ENCODE assay signal across 28 mouse cellular contexts in genomic region chr15:101095392-101095791, GRCm38 (mm10). TPM values are rescaled to one million over a fixed set of nuclear protein-coding genes. Genes with fewer than 3 reads are reported as not detected.
DNase-seq lines count a peak whose midpoint lies in the region; ATAC-seq and TF ChIP-seq lines count a peak whose summit lies in the region.
"Had no signal": no experiment of that assay in that cellular context is flagged by ENCODE, and none has a peak within 500 bp of the region (broad histone marks: within the 10 kb centered on the region; RNA-seq: fewer than 3 reads in every experiment).

No protein-coding gene starts in this region.

- H3K27me3 ChIP-seq in forebrain, embryonic 10.5 days (ENCODE audit: poor library complexity, severe bottlenecking) = peaks cover 91% of the 10 kb centered on the region
- peaks cover 53% of the 10 kb centered on the region for H3K27me3 ChIP-seq in forebrain, embryonic 12.5 days
- H3K27me3 ChIP-seq in hindbrain, embryonic 11.5 days (ENCODE audit: control insufficient read depth, insufficient read depth, low read length) = no peaks in the 10 kb centered on the region
- H3K27me3 ChIP-seq in hindbrain, postnatal 0 days (ENCODE audit: insufficient read depth, low read length) = no peaks in the 10 kb centered on the region
- H3K27me3 ChIP-seq in embryonic facial prominence, embryonic 10.5 days (replicated peaks; ENCODE audit: low read depth, poor library complexity, severe bottlenecking) = peaks cover 34% of the 10 kb centered on the region
- H3K27me3 ChIP-seq in limb, embryonic 11.5 days (ENCODE audit: control insufficient read depth, insufficient read depth, low read length) = no peaks in the 10 kb centered on the region
- H3K27me3 ChIP-seq: Patski had no signal

- intact Hi-C loops in gastrocnemius, adult 2 months (cut with DNase I) = no loop called here

- H3K4me2 ChIP-seq in forebrain, embryonic 12.5 days = no peak overlapping the region
- H3K4me2 ChIP-seq in hindbrain, embryonic 11.5 days (replicated peaks; ENCODE audit: low read depth, low read length) = no peak overlapping the region
- H3K4me2 ChIP-seq in hindbrain, postnatal 0 days (ENCODE audit: low read depth, low read length) = no peak overlapping the region
- no peak overlapping the region for H3K4me2 ChIP-seq in limb, embryonic 11.5 days (ENCODE audit: low read depth, severe bottlenecking)
- H3K4me2 ChIP-seq: forebrain, embryonic 13.5 days; heart, embryonic 13.5 days; hindbrain, embryonic 14.5 days had no signal

- no peaks in the 10 kb centered on the region for H3K36me3 ChIP-seq in forebrain, embryonic 10.5 days (replicated peaks)
- no peaks in the 10 kb centered on the region for H3K36me3 ChIP-seq in forebrain, embryonic 12.5 days (replicated peaks)
- no peaks in the 10 kb centered on the region for H3K36me3 ChIP-seq in hindbrain, embryonic 11.5 days (ENCODE audit: control insufficient read depth, insufficient read depth, low read length)
- H3K36me3 ChIP-seq in hindbrain, postnatal 0 days (ENCODE audit: insufficient read depth, low read length) = no peaks in the 10 kb centered on the region
- no peaks in the 10 kb centered on the region for H3K36me3 ChIP-seq in embryonic facial prominence, embryonic 10.5 days (replicated peaks)
- H3K36me3 ChIP-seq in limb, embryonic 11.5 days (ENCODE audit: control insufficient read depth, insufficient read depth, low read length) = no peaks in the 10 kb centered on the region
- H3K36me3 ChIP-seq: heart, embryonic 13.5 days had no signal

- WGBS in forebrain, embryonic 10.5 days = 46% methylated on average over 3 of the region's 3 CpGs
- 62% methylated on average over 3 of the region's 3 CpGs for WGBS in forebrain, embryonic 12.5 days
- 36% methylated on average over 3 of the region's 3 CpGs for WGBS in hindbrain, embryonic 11.5 days
- WGBS in hindbrain, postnatal 0 days = 63% methylated on average over 3 of the region's 3 CpGs
- WGBS in embryonic facial prominence, embryonic 10.5 days = 35% methylated on average over 3 of the region's 3 CpGs
- 29% methylated on average over 3 of the region's 3 CpGs for WGBS in limb, embryonic 11.5 days

- H3K4me3 ChIP-seq in forebrain, embryonic 10.5 days = no peak overlapping the region
- no peak overlapping the region for H3K4me3 ChIP-seq in forebrain, embryonic 12.5 days (replicated peaks)
- no peak overlapping the region for H3K4me3 ChIP-seq in hindbrain, embryonic 11.5 days (ENCODE audit: low read depth, low read length)
- no peak overlapping the region for H3K4me3 ChIP-seq in hindbrain, postnatal 0 days (ENCODE audit: low read length)
- H3K4me3 ChIP-seq in embryonic facial prominence, embryonic 10.5 days = peak overlapping the region; percentile 25; the same call in 1 of the 2 replicates
- H3K4me3 ChIP-seq in limb, embryonic 11.5 days (ENCODE audit: low read depth, low read length) = no peak overlapping the region
- H3K4me3 ChIP-seq in gastrocnemius, adult 2 months = no peak overlapping the region
- H3K4me3 ChIP-seq: forebrain, embryonic 13.5 days; heart, adult 2 months; heart, embryonic 13.5 days had no signal

- ATAC-seq in forebrain, embryonic 12.5 days (ENCODE audit: low FRiP score) = no peak
- ATAC-seq in hindbrain, embryonic 11.5 days (ENCODE audit: low FRiP score) = no peak
- no peak for ATAC-seq in hindbrain, postnatal 0 days
- no peak for ATAC-seq in limb, embryonic 11.5 days (ENCODE audit: insufficient number of reproducible peaks, low FRiP score, low TSS enrichment, low read depth)
- ATAC-seq: activated CD4-positive, CD25-positive, alpha-beta regulatory T cell, adult 4 months; forebrain, embryonic 13.5 days; forebrain, postnatal 0 days; inflammation-experienced regulatory T-cells, adult 6 months; Patski had no signal

- no peak overlapping the region for H3K9ac ChIP-seq in forebrain, embryonic 12.5 days
- no peak overlapping the region for H3K9ac ChIP-seq in hindbrain, embryonic 11.5 days (ENCODE audit: low read depth, low read length)
- H3K9ac ChIP-seq in hindbrain, postnatal 0 days (replicated peaks; ENCODE audit: low read length) = no peak overlapping the region
- no peak overlapping the region for H3K9ac ChIP-seq in limb, embryonic 11.5 days (ENCODE audit: low read length)
- H3K9ac ChIP-seq: forebrain, embryonic 13.5 days; forebrain, postnatal 0 days; heart, embryonic 13.5 days; hindbrain, embryonic 14.5 days had no signal

- no peaks in the 10 kb centered on the region for H3K9me3 ChIP-seq in forebrain, embryonic 10.5 days
- H3K9me3 ChIP-seq in forebrain, embryonic 12.5 days = no peaks in the 10 kb centered on the region
- no peaks in the 10 kb centered on the region for H3K9me3 ChIP-seq in hindbrain, embryonic 11.5 days (ENCODE audit: control insufficient read depth, low read length)
- no peaks in the 10 kb centered on the region for H3K9me3 ChIP-seq in hindbrain, postnatal 0 days (ENCODE audit: low read length)
- no peaks in the 10 kb centered on the region for H3K9me3 ChIP-seq in embryonic facial prominence, embryonic 10.5 days
- H3K9me3 ChIP-seq in limb, embryonic 11.5 days (ENCODE audit: control insufficient read depth, low read length) = no peaks in the 10 kb centered on the region
- H3K9me3 ChIP-seq: forebrain, embryonic 13.5 days; heart, embryonic 13.5 days had no signal

- TF ChIP-seq CTCF in hindbrain, postnatal 0 days (IDR thresholded peaks at IDR 0.05; ENCODE audit: low read depth) = no peak
- TF ChIP-seq CTCF in gastrocnemius, adult 2 months (IDR thresholded peaks at IDR 0.05) = no peak

- no peak for DNase-seq in forebrain, embryonic 10.5 days (ENCODE audit: extremely low spot score, low spot score)
- no peak for DNase-seq in hindbrain, embryonic 11.5 days (ENCODE audit: low spot score)
- DNase-seq in hindbrain, postnatal 0 days (ENCODE audit: low spot score) = no peak
- DNase-seq in embryonic facial prominence, embryonic 10.5 days (ENCODE audit: low spot score) = peak; percentile 68
- no peak for DNase-seq in limb, embryonic 11.5 days (ENCODE audit: low spot score)
- no peak for DNase-seq in frontal cortex, postnatal 10 days (ENCODE audit: low spot score in 2 of 2)
- no peak for DNase-seq in gastrocnemius, adult 2 months
- DNase-seq: adrenal gland, postnatal 25 days; cerebellum, adult 18-20 months; cerebellum, adult 9-11 months; cerebellum, postnatal 36 days; forebrain, postnatal 0 days; heart, adult 2 months; heart, postnatal 10 days; heart, postnatal 4 days; kidney, adult 11 months; kidney, adult 9 months had no signal

- peaks cover 79% of the 10 kb centered on the region for H3K4me1 ChIP-seq in forebrain, embryonic 10.5 days
- peaks cover 47% of the 10 kb centered on the region for H3K4me1 ChIP-seq in forebrain, embryonic 12.5 days
- peaks cover 29% of the 10 kb centered on the region for H3K4me1 ChIP-seq in hindbrain, embryonic 11.5 days (replicated peaks; ENCODE audit: control insufficient read depth, insufficient read depth, low read length)
- peaks cover 16% of the 10 kb centered on the region for H3K4me1 ChIP-seq in hindbrain, postnatal 0 days (ENCODE audit: insufficient read depth, low read length)
- H3K4me1 ChIP-seq in embryonic facial prominence, embryonic 10.5 days = peaks cover 80% of the 10 kb centered on the region
- H3K4me1 ChIP-seq in limb, embryonic 11.5 days (ENCODE audit: control insufficient read depth, insufficient read depth, low read length) = peaks cover 52% of the 10 kb centered on the region

- H3K27ac ChIP-seq in forebrain, embryonic 10.5 days = peak overlapping the region; percentile 76
- H3K27ac ChIP-seq in forebrain, embryonic 12.5 days = no peak overlapping the region
- peak overlapping the region; percentile 30; the same call in 1 of the 2 replicates for H3K27ac ChIP-seq in hindbrain, embryonic 11.5 days (ENCODE audit: low read depth, low read length)
- H3K27ac ChIP-seq in hindbrain, postnatal 0 days = no peak overlapping the region
- peak overlapping the region; percentile 90 for H3K27ac ChIP-seq in embryonic facial prominence, embryonic 10.5 days (replicated peaks)
- peak overlapping the region; percentile 3; the same call in 1 of the 2 replicates for H3K27ac ChIP-seq in limb, embryonic 11.5 days (replicated peaks; ENCODE audit: low read depth, low read length)
- no peak overlapping the region for H3K27ac ChIP-seq in gastrocnemius, adult 2 months
- H3K27ac ChIP-seq: forebrain, embryonic 13.5 days; heart, adult 2 months; heart, embryonic 13.5 days; hindbrain, embryonic 14.5 days had no signal

RNA-seq across cellular contexts. Expression of gene Fignl2, which starts 17.0 kb away (rescaled TPM):
- polyA plus RNA-seq in forebrain, embryonic 10.5 days (2016; fragmentation: Nextera tagmentation; extraction: Ambion mirVana) = 0.80 and 0.82 TPM in 2 replicates
- 0.21 and 0.22 TPM in 2 replicates for polyA plus RNA-seq in forebrain, embryonic 12.5 days (2016; fragmentation: Nextera tagmentation; extraction: Ambion mirVana)
- polyA plus RNA-seq in hindbrain, embryonic 11.5 days (2014; fragmentation: Nextera tagmentation; extraction: Ambion mirVana) = 1.2 and 2.1 TPM in 2 replicates
- total RNA-seq in hindbrain, postnatal 0 days (2014; rRNA removed) = 2.3 and 4.0 TPM in 2 replicates
- 0.10 and 0.11 TPM in 2 replicates for polyA plus RNA-seq in hindbrain, postnatal 0 days (2015; fragmentation: Nextera tagmentation; extraction: Ambion mirVana)
- polyA plus RNA-seq in embryonic facial prominence, embryonic 10.5 days (2016; fragmentation: Nextera tagmentation; extraction: Ambion mirVana) = 1.2 and 1.7 TPM in 2 replicates
- 1.3 and 1.5 TPM in 2 replicates for polyA plus RNA-seq in limb, embryonic 11.5 days (2014; fragmentation: Nextera tagmentation; extraction: Ambion mirVana)
- total RNA-seq in gastrocnemius, adult 2 months (2021) = under 1 TPM; 0.67 to 0.77 TPM
- polyA plus RNA-seq: activated CD4-positive, CD25-positive, alpha-beta regulatory T cell, adult 4 months; forebrain, embryonic 13.5 days; inflammation-experienced regulatory T-cells, adult 6 months had no signal

RNA-seq across cellular contexts. Expression of gene Ankrd33, which starts 20.2 kb away (rescaled TPM):
- not detected in 2 replicates for polyA plus RNA-seq in forebrain, embryonic 10.5 days (2016; fragmentation: Nextera tagmentation; extraction: Ambion mirVana)
- not detected in 2 replicates for polyA plus RNA-seq in forebrain, embryonic 12.5 days (2016; fragmentation: Nextera tagmentation; extraction: Ambion mirVana)
- not detected in 2 replicates for polyA plus RNA-seq in hindbrain, embryonic 11.5 days (2014; fragmentation: Nextera tagmentation; extraction: Ambion mirVana)
- not detected in 2 replicates for total RNA-seq in hindbrain, postnatal 0 days (2014; rRNA removed)
- polyA plus RNA-seq in hindbrain, postnatal 0 days (2015; fragmentation: Nextera tagmentation; extraction: Ambion mirVana) = not detected in 2 replicates
- polyA plus RNA-seq in embryonic facial prominence, embryonic 10.5 days (2016; fragmentation: Nextera tagmentation; extraction: Ambion mirVana) = 0.10 TPM in 1 of 2 replicates, not detected in the other
- polyA plus RNA-seq in limb, embryonic 11.5 days (2014; fragmentation: Nextera tagmentation; extraction: Ambion mirVana) = not detected in 2 replicates
- total RNA-seq in gastrocnemius, adult 2 months (2021) = not detected
- total RNA-seq: forebrain, postnatal 0 days; gastrocnemius, adult 8-10 months; gastrocnemius, postnatal 4 days; heart, adult 2 months; heart, postnatal 10 days; heart, postnatal 4 days had no signal
- polyA plus RNA-seq: activated CD4-positive, CD25-positive, alpha-beta regulatory T cell, adult 4 months; C2C12; forebrain, embryonic 13.5 days; forebrain, postnatal 0 days; heart, adult 2 months; heart, embryonic 13.5 days; hindbrain, embryonic 14.5 days; inflammation-experienced regulatory T-cells, adult 6 months; Patski had no signal

RNA-seq across cellular contexts. Expression of gene Acvrl1, which starts 32.9 kb away (rescaled TPM):
- 8.0 and 8.1 TPM in 2 replicates for polyA plus RNA-seq in forebrain, embryonic 10.5 days (2016; fragmentation: Nextera tagmentation; extraction: Ambion mirVana)
- 6.4 and 6.5 TPM in 2 replicates for polyA plus RNA-seq in forebrain, embryonic 12.5 days (2016; fragmentation: Nextera tagmentation; extraction: Ambion mirVana)
- polyA plus RNA-seq in hindbrain, embryonic 11.5 days (2014; fragmentation: Nextera tagmentation; extraction: Ambion mirVana) = 4.8 and 5.5 TPM in 2 replicates
- total RNA-seq in hindbrain, postnatal 0 days (2014; rRNA removed) = 16.8 and 21.6 TPM in 2 replicates
- polyA plus RNA-seq in hindbrain, postnatal 0 days (2015; fragmentation: Nextera tagmentation; extraction: Ambion mirVana) = 7.0 and 7.3 TPM in 2 replicates
- polyA plus RNA-seq in embryonic facial prominence, embryonic 10.5 days (2016; fragmentation: Nextera tagmentation; extraction: Ambion mirVana) = 10.3 and 10.6 TPM in 2 replicates
- 3.8 and 5.0 TPM in 2 replicates for polyA plus RNA-seq in limb, embryonic 11.5 days (2014; fragmentation: Nextera tagmentation; extraction: Ambion mirVana)
- 10 to 100 TPM; 10.2 to 14.5 TPM for total RNA-seq in gastrocnemius, adult 2 months (2021)
- polyA plus RNA-seq: Patski had no signal

RNA-seq across cellular contexts. Expression of gene Gm47841, which starts 48.2 kb away (rescaled TPM):
- polyA plus RNA-seq in forebrain, embryonic 10.5 days (2016; fragmentation: Nextera tagmentation; extraction: Ambion mirVana) = not detected in 2 replicates
- polyA plus RNA-seq in forebrain, embryonic 12.5 days (2016; fragmentation: Nextera tagmentation; extraction: Ambion mirVana) = not detected in 2 replicates
- polyA plus RNA-seq in hindbrain, embryonic 11.5 days (2014; fragmentation: Nextera tagmentation; extraction: Ambion mirVana) = not detected in 2 replicates
- not detected in 2 replicates for total RNA-seq in hindbrain, postnatal 0 days (2014; rRNA removed)
- not detected in 2 replicates for polyA plus RNA-seq in hindbrain, postnatal 0 days (2015; fragmentation: Nextera tagmentation; extraction: Ambion mirVana)
- polyA plus RNA-seq in embryonic facial prominence, embryonic 10.5 days (2016; fragmentation: Nextera tagmentation; extraction: Ambion mirVana) = not detected in 2 replicates
- polyA plus RNA-seq in limb, embryonic 11.5 days (2014; fragmentation: Nextera tagmentation; extraction: Ambion mirVana) = not detected in 2 replicates
- not detected for total RNA-seq in gastrocnemius, adult 2 months (2021)
- total RNA-seq: adrenal gland, adult 18-20 months; adrenal gland, postnatal 25 days; forebrain, postnatal 0 days; gastrocnemius, adult 8-10 months; heart, adult 2 months had no signal
- polyA plus RNA-seq: activated CD4-positive, CD25-positive, alpha-beta regulatory T cell, adult 4 months; C2C12; forebrain, embryonic 13.5 days; forebrain, postnatal 0 days; heart, adult 2 months; heart, embryonic 13.5 days; hindbrain, embryonic 14.5 days; inflammation-experienced regulatory T-cells, adult 6 months had no signal

Comparison
In these comparisons a context has a peak if more than half of its experiments do, and no peak if none do; other contexts are left out.
1. H3K27ac ChIP-seq: peak in forebrain, embryonic 10.5 days (single experiment), hindbrain, embryonic 11.5 days (single experiment), embryonic facial prominence, embryonic 10.5 days (single experiment) and limb, embryonic 11.5 days (single experiment); none in forebrain, embryonic 12.5 days (single experiment), hindbrain, postnatal 0 days (single experiment) and gastrocnemius, adult 2 months (single experiment).